Mouse (Mus musculus) C2C12 (cell line): ENCODE data around the gene Bcl2l13.

ENCODE experiments used
- CTCF ChIP-seq: IDR thresholded peaks from one replicate; pipeline ENCODE4 v1.5.1; 2011; ENCODE audit not compliant: control insufficient read depth, insufficient read depth, insufficient read length
- FOSL1 ChIP-seq: IDR thresholded peaks from one replicate; pipeline ENCODE4 v1.8.0; 2011; ENCODE audit warnings: mild to moderate bottlenecking, low read length; ENCODE audit not compliant: poor library complexity, insufficient read depth, severe bottlenecking
- MYOD1 ChIP-seq: IDR thresholded peaks from one replicate; pipeline ENCODE4 v1.6.1; 2011; ENCODE audit warnings: low read depth; ENCODE audit not compliant: control insufficient read depth, insufficient read length
- USF1 ChIP-seq: IDR thresholded peaks from one replicate; pipeline ENCODE4 v1.6.1; 2011; ENCODE audit warnings: low read depth, mild to moderate bottlenecking, control low read depth, moderate library complexity

DNA sequence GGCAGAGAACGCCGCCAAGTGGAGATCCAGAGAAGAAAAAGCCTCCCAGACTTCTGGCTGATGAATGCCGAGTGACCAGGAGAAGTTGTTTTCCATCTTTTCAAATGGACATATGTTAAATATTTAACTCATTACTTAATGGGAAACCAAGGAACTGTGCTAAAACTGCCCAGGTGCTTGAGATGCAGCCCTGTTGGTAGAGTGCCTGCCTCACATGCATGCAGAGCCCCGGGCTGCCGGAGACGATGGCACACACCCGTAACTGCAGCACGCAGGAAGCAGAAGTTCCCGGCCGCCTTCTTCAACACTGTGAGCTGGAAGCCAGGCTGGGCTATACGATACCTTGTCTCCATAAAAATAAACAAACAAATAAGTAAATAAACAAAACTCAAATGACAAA lies 67.9 kb downstream of the Bcl2l13 start:
- TF ChIP-seq USF1 (no peak), CTCF (no peak), FOSL1 (no peak), MYOD1 (no peak)
